Comparison of ENCODE assay signal across 8 mouse cellular contexts in genomic region chr9:59678313-59678712, GRCm38 (mm10). TPM values are rescaled to one million over a fixed set of nuclear protein-coding genes. Genes with fewer than 3 reads are reported as not detected.
DNase-seq lines count a peak whose midpoint lies in the region; ATAC-seq and TF ChIP-seq lines count a peak whose summit lies in the region.

No protein-coding gene starts in this region.

- in situ Hi-C loops in Patski (cut with MboI; ENCODE audit: low pct_unique_long_range_greater_than_20kb), result no loop called here

- TF ChIP-seq POLR2A in embryonic fibroblast, embryonic 13.5 days (IDR thresholded peaks at IDR 0.05; ENCODE audit: low read depth, low read length), result no peak

- H3K4me2 ChIP-seq in hindbrain, embryonic 12.5 days (replicated peaks), result no peak overlapping the region

- peak; percentile 82 for TF ChIP-seq CTCF in layer of hippocampus, adult 2 months (conservative IDR thresholded peaks at IDR 0.05)
- peak; percentile 58 for TF ChIP-seq CTCF in Patski (IDR thresholded peaks at IDR 0.05)
- TF ChIP-seq CTCF in embryonic fibroblast, embryonic 13.5 days (IDR thresholded peaks at IDR 0.05; ENCODE audit: borderline replicate concordance, insufficient read depth, low read length), result peak; percentile 37; the same call in 1 of the 2 replicates

- CTCF ChIA-PET in Patski (lab: Charles Lee), result interaction anchor here (1.1 to 3.3 kb wide), 2 partner anchors 11 to 19 kb away, joined by 4 to 14 read pairs; no protein-coding TSS in a partner anchor

- H3K27ac ChIP-seq in layer of hippocampus, adult 2 months, result no peak overlapping the region; the same call in 1 of the 2 replicates
- H3K27ac ChIP-seq in embryonic fibroblast, embryonic 13.5 days (ENCODE audit: insufficient read depth, low read length), result no peak overlapping the region
- no peak overlapping the region for H3K27ac ChIP-seq in hindbrain, embryonic 12.5 days

- 33% methylated on average over 1 of the region's 1 CpGs for WGBS in hindbrain, embryonic 12.5 days

- H3K4me1 ChIP-seq in embryonic fibroblast, embryonic 13.5 days (ENCODE audit: control insufficient read depth, insufficient read depth, low read length), result no peaks in the 10 kb centered on the region
- peaks cover 14% of the 10 kb centered on the region for H3K4me1 ChIP-seq in hindbrain, embryonic 12.5 days

- no peak for ATAC-seq in Patski
- peak; percentile 89 for ATAC-seq in megakaryocyte progenitor cell, adult 5-6 weeks (replicated peaks; ENCODE audit: poor library complexity)
- no peak for ATAC-seq in hindbrain, embryonic 12.5 days (ENCODE audit: low FRiP score)

- no peaks in the 10 kb centered on the region for H3K27me3 ChIP-seq in Patski
- H3K27me3 ChIP-seq in hindbrain, embryonic 12.5 days, result peaks cover 30% of the 10 kb centered on the region

- no peak overlapping the region for H3K9ac ChIP-seq in hindbrain, embryonic 12.5 days

- peaks cover 61% of the 10 kb centered on the region for H3K36me3 ChIP-seq in hindbrain, embryonic 12.5 days

- no peaks in the 10 kb centered on the region for H3K9me3 ChIP-seq in hindbrain, embryonic 12.5 days (replicated peaks)

- DNase-seq in layer of hippocampus, adult 2 months (ENCODE audit: low spot score in 2 of 2), result no peak
- DNase-seq in layer of hippocampus, postnatal 25 days (ENCODE audit: extremely low spot score in 1 of 2, low spot score in 1 of 2), result no peak
- DNase-seq in Patski (ENCODE audit: low read depth, low spot score), result no peak
- DNase-seq in right cerebral cortex, postnatal 4 days, result no peak
- DNase-seq in thymus, postnatal 10 days (ENCODE audit: low spot score in 2 of 2), result no peak

- H3K4me3 ChIP-seq in layer of hippocampus, adult 2 months, result no peak overlapping the region
- H3K4me3 ChIP-seq in embryonic fibroblast, embryonic 13.5 days (ENCODE audit: insufficient read depth, low read length), result no peak overlapping the region
- H3K4me3 ChIP-seq in hindbrain, embryonic 12.5 days, result no peak overlapping the region

- POLR2A ChIA-PET in Patski (lab: Charles Lee), result interaction anchor here (0.5 kb wide), 1 partner anchor 1869 kb away, joined by 3 read pairs; no protein-coding TSS in a partner anchor

RNA-seq across cellular contexts. Expression of gene Gramd2, which starts 1.6 kb away (rescaled TPM):
- total RNA-seq in layer of hippocampus, adult 2 months (2021), result 1 to 10 TPM; 5.7 to 7.5 TPM
- total RNA-seq in layer of hippocampus, postnatal 25 days (2021), result 1 to 10 TPM; 4.9 to 7.3 TPM
- polyA plus RNA-seq in Patski (2021), result 3.5 TPM
- polyA plus RNA-seq in embryonic fibroblast, embryonic 13.5 days (2011; ENCODE audit: insufficient read length, low read depth, missing spikeins), result 0.53 and 0.67 TPM in 2 replicates
- 0.02 TPM in 1 of 2 replicates, not detected in the other for total RNA-seq in megakaryocyte progenitor cell, adult 5-6 weeks (2015)
- 0.14 TPM in 1 of 2 replicates, not detected in the other for total RNA-seq in megakaryocyte progenitor cell, adult 5-6 weeks (2017)
- polyA plus RNA-seq in hindbrain, embryonic 12.5 days (2016; fragmentation: Nextera tagmentation; extraction: Ambion mirVana), result 0.46 and 0.83 TPM in 2 replicates

RNA-seq across cellular contexts. Expression of gene Pkm, which starts 22.1 kb away (rescaled TPM):
- total RNA-seq in layer of hippocampus, adult 2 months (2021), result 1,000 to 10,000 TPM; 1,301 to 1,421 TPM
- 1,000 to 10,000 TPM; 1,212 to 1,366 TPM for total RNA-seq in layer of hippocampus, postnatal 25 days (2021)
- polyA plus RNA-seq in Patski (2021), result 2,279 TPM
- 1,030 and 1,261 TPM in 2 replicates for polyA plus RNA-seq in embryonic fibroblast, embryonic 13.5 days (2011; ENCODE audit: insufficient read length, low read depth, missing spikeins)
- total RNA-seq in megakaryocyte progenitor cell, adult 5-6 weeks (2015), result 151 and 190 TPM in 2 replicates
- 900 and 914 TPM in 2 replicates for total RNA-seq in megakaryocyte progenitor cell, adult 5-6 weeks (2017)
- polyA plus RNA-seq in hindbrain, embryonic 12.5 days (2016; fragmentation: Nextera tagmentation; extraction: Ambion mirVana), result 1,402 and 1,486 TPM in 2 replicates

Comparison
In these comparisons a context has a peak if more than half of its experiments do, and no peak if none do; other contexts are left out.
1. RNA of gene Gramd2, which starts 1.6 kb away (total RNA-seq): 5.7 to 7.5 TPM in layer of hippocampus, adult 2 months and 4.9 to 7.3 TPM in layer of hippocampus, postnatal 25 days; 0.02 to 0.14 TPM in megakaryocyte progenitor cell, adult 5-6 weeks; every median in the first group is over 4 times any median in the second.
2. Peak in every context shown above with its lines, with median percentiles within 50 percentile points of each other: CTCF ChIP-seq.